Mouse (Mus musculus) natural killer cell, adult 2 months (primary cell): ENCODE data around the gene Vmn1r210.
"Not testable (repeated sequence)": the region's sequence is repeated elsewhere in the genome, so short reads cannot be mapped to it uniquely, and the experiment has no call there.

ENCODE experiments used
- DNase-seq, 2 experiments: peaks; one replicate each; pipeline ENCODE4 v3.0.0; 2022; ENCODE audit warnings: low spot score in 2 of 2

Gene Vmn1r210

DNA sequence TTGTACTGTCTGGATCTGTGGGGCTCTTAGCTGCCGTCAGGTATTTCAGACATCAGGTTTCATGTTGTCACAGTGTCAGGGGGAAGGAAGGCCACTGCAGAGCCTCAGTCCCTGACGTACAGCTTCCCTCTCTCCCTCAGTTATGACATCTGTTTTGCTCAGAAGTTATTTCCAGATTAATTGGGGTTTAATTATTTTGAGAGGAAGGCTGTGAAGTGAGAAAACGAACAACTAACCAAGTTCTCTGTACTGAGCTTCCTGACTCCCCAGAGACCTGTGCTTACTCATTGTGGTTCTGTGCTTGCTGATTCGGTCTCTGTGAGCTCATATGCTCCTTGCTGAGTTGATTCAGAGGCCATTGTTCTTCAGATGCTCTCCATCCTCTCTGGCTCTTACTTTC is at the start of gene Vmn1r210:
Gene Vmn1r210 (minus strand): TSS at position 101 of the 400 bp plus-strand sequence.
- no peak for DNase-seq

DNA sequence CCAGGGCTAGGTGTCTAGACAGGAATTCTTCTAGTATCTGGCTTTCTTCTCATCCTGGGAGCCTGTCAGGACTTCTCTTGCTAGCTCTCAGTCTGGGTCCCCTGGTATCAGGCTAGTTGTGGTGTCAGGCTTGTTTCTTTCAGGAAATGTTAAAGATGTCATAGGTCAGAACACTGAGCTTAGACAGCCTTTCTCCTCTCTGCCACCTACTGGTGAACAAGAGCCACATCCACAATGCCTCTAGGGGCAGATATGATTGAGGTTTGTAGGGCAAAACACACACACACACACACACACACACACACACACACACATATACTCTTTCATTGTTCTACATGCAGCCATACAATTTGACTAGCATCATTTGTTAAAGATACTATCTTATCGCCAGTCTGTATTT is 48.1 kb upstream of the Vmn1r210 start:
- no peak for DNase-seq

DNA sequence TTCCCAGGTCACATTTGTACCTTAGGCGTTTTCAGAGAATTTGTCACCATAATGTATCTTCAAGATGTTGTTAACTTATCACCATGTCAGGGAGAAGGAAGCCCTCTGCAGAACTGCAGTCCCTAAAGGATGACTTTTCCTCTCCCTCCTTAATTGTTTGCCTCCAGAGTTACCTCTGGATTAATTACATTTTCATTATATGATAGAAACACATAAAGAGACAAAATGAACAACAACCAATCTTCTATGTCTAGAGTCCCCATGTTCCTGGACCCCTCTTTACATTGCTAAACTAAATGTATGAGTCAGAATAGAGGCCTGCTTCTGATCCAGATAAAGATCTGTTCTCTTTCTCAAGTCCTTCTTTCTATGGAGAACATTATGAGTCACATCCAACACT is 26.3 kb upstream of the Vmn1r210 start, which contains the start of gene Vmn1r211:
Gene Vmn1r211 (minus strand): TSS at position 101 of the 400 bp plus-strand sequence.
- no peak for DNase-seq

DNA sequence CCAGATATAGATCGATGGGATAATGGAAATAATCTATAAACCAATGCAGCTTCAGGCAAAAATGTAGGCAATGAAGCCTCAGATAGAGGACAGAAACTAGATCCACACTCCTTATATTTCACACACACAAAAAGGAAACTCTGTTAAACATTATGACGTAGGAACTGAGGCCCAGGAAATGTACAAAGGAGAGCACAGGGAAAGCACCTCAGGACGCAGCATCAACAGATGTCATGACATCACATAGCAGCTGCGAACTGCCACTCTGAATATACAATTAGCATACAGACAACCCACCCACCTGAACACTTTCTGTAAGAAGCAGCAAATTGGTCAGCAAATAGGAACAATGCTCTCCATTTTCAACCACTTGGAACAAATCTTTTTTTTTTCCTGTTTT is 23.6 kb upstream of the Vmn1r210 start:
- no peak for DNase-seq

DNA sequence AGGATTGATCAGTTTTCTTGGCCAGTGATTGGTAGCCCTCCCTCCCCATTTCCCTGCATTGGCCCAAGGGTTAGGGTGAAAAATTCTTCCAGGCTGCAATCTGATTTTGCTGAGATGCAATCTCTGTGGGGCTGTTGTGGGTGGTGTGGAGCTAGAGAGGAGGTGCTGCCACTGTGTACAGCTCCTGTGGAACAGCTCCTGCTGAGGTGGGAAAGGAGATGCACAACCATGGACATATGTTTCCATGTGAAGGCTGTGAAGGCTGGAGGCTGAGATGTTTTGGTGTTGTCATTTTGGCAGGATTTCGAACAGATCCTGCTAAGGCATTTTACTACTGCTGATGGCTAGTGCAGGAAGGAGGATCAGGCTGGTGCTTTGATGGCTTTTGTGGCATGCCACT is 15.7 kb upstream of the Vmn1r210 start:
- DNase-seq, result no peak

DNA sequence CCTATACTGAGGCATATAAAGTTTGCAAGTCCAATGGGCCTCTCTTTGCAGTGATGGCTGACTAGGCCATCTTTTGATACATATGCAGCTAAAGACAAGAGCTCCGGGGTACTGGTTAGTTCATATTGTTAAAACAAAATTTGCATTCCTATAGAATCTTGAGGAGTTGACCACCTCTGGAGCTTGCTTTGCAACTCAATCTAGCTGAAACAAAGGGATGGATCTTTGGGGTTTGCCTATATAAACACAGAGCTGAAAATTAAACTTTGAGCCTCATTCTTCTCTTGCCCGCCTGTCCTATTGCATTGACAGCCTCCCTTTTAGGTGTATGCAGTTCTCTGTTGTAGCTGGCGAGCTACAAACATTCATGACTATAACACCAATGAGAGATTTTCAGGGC is 13.2 kb upstream of the Vmn1r210 start:
- not testable (repeated sequence) for DNase-seq

DNA sequence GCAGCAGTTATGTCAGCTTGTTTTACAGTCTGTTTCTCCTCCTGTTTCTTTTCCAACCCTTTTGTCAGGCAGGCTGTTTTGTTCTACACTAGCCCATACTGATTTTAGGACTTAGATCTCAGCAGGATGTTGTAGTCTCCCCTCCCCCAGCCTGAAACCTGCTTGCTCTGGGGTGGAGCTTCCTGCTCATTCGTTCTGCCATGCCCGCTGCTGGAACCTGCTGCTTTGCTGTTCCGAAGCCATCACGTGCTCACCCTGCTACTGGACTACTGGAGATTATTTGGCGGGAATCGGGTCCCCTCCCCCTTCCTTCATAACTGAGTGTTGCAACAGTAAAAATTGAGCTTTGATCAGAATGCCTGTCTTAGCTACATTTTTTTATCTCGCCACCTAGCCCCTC is 1.8 kb downstream of the Vmn1r210 start:
- not testable (repeated sequence) for DNase-seq

DNA sequence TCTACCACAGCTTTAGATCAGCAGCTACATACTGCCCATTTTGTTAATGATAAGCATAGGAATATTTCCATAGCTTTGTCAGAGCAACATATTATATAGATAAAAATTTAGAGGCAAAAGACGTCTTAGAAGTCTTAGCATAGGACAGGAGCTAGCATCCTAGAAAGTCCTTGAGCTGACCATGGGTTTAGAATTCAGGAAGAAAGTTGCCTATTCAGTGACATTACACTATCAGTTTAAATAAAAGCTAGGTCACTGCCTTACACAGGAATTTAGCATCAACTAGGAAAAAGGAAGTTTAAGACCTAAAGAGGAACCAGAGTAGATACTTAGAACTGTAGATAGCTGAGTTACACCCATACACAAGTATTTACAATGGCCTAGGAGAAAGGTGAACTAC is 9.5 kb downstream of the Vmn1r210 start:
- DNase-seq, result not testable (repeated sequence)

DNA sequence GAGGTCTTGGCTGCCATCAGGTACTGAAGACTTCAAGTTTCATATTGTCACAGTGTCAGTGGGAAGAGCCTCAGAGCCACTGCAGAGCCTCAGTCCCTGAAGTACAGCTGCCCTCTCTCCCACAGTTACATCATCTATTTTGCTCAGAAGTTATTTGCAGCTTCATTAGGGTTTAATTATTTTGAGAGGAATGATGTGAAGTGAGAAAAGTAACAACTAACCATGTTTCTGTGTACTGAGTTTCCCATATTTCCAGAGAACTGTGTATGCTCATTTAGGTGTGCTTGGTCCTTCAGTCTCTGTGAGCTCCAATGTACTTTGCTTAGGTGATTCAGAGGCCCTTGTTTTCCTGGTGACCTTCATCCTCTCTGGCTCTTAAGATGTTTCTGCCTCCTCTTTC is 21.6 kb downstream of the Vmn1r210 start, which contains the start of gene Vmn1r209:
Gene Vmn1r209 (minus strand): TSS at position 101 of the 400 bp plus-strand sequence.
- not testable (repeated sequence) for DNase-seq

DNA sequence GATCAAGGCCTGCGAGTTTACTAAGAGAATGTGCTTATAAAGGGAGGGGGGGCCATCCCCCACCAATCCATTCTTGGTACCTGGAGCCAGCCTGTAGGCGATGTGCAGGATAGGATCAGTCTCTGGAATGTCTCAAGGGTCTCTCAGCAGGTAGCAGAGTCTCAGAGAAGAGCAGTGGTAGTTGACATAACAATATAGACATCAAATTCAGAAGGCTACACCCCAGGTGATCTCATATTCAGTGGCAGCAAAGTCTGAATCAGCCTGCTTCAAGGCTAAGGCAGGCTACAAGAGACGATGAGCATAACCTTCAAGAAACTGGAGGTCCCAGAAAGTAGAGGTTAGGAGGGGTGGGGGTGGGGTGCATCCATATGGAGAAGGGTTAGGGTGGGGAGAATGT is 43.1 kb downstream of the Vmn1r210 start:
- not testable (repeated sequence) for DNase-seq

DNA sequence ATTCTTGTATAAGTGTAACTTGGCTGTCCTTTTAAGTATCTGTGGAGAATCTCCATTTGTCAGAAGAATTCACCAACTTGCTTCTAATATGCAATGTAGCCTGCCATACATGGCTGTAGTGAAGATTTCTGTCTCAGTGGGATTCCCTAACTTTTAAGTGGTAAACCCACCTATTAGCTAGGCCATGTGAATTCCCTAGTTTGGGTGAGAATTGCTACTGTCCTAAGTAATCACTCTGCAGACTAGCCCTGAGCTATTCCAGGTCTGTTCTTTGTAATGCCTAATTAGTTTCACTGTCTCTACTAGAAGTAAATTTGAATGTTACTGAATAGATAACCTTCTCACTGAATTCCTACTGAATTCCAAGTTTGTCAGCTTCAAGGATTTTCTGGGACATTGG is 47.0 kb downstream of the Vmn1r210 start:
- DNase-seq, result not testable (repeated sequence)

DNA sequence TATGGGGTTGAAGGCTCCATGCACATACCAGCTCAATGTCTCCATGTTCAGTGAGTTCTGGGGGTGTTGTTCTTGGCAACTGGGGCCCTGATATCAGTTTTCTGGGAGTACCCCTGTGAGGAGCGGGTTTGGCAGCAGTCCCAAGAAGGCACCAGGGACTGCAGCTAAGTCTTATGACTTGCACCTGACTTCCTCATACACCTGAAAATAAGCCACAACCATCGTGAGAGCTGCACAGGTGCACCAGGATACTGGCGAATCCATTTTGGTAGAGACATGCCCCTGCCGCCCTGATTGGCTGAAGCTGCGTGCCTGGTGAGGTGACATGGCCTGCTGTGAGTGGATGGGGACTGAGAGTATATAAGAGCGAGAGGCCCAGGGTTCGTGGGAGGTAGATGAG is 53.8 kb downstream of the Vmn1r210 start, which contains the start of gene Vmn1r208:
Gene Vmn1r208 (minus strand): TSS at position 101 of the 400 bp plus-strand sequence.
- not testable (repeated sequence) for DNase-seq
